Mouse (Mus musculus): ENCODE results near the gene Col6a1.
A peak's percentile ranks its signal among the peaks of the same experiment; 100 is the strongest.

Gene Col6a1

DNA sequence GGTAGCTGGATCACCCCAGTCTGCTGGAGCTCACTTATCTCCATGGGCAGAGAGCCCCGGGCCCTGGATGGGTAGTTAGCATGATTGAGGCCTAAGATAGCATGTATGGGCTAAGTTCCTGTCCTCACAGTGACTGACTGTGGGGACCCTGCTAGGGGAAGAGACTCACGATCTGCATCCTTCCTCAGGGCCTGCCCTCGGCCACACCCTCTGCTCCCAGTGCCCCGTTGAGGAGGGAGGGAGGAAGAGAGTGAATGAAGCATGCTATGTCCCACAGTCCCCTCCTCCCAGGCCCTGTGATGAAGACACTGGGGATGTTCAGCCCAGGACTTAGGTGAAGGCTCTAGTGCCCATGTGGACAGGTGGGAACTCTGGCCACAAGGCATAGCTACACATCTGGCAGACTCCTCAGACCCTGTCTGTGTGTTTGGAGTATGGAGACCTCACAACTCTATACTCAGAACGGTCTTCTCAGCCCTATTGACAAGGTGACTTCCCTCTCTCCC is 1.7 kb downstream of the Col6a1 start:
- DNase-seq (ENCODE audit: low spot score): no peak

DNA sequence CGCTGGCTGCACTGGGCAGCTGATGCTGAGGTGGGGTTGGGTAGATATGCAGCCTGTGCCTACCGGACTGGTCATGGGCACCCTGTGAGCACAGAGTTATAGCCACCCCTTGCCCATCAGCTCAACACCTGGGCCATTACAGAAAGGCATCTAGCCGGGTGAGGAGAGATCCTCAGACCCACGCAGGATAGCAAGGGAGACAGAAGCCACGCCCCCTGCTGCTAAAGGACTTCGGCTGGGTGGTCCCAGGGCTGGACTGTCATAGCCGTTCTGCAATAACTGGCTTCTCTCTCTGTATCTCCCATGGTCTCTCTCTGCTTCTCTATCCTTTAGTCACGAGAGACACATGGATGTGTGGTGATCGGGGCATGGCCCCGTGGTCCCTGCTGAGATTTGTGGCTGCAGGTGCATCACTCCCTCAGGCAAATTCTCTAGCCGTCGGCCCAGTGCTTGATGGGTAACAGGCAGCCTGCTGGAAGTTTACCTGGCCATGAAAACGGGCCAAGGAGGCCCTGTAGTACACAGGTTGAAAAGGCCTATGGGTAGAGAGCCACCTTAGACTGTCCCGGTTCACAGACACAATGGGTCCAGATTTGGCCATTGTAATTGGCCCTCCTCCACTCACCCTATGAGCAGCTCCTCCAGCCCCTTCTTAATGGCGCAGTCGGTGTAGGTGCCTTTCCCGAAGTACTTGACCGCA is 3.1 kb downstream of the Col6a1 start:
- no peak for DNase-seq (ENCODE audit: low spot score)

DNA sequence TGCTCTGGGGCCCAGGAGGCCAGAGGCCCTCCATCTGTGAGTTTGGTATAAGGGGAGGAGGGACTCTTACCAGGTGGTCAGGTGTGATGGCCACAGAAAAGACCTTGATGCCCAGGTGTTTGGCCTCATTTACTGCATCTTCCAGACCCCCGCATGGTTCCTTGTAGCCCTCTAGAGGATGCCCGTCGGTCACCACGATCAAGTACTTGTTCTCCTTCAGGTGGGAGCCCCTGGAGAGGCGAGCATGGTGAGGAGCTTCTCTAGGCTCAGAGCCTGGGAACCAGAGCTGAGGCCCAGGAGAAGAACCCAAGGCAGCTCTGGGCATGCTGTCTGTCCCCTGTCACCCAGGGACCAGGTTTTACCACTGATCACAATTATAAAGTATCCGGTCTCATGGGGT is 4.2 kb downstream of the Col6a1 start:
- DNase-seq (ENCODE audit: low spot score): no peak

DNA sequence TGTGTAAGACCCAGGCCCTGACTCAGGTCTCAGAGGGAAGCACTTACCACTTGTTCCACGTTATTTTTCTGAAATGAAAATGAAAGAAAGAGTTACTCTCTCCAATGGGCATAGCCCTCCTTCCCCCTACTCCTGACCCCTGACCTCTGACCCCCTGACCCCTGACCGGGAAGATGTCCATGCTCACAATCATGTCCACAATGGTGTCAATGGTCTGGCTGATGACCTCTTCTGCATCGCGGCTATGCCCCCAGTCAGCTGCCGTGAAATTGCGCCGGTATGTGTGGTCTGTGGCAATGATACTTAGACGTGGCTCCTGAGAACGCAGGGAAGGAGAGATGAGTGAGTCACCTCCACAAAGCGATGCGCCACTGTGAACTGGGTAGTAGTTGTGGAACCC is 4.8 kb downstream of the Col6a1 start:
- no peak for DNase-seq (ENCODE audit: low spot score)

DNA sequence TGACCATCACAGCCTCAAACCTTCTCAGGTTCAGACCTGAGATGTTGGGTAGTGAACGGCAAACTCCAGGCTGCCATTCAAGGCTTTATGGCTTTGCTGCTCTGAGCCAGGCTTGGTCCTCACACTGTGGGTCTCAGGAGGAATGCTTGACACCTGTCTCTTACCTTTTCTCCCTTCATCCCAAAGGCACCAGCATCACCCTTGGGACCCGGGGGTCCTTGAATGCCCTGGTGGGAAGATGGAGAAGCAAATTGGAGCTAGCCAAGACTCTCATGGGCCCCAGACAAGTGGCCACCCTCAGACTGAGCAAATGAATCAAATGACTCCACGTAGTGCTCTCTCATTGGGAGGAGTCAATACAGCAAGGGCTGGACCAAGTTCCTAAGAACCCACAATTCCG is 8.3 kb downstream of the Col6a1 start:
- no peak for DNase-seq (ENCODE audit: low spot score)

DNA sequence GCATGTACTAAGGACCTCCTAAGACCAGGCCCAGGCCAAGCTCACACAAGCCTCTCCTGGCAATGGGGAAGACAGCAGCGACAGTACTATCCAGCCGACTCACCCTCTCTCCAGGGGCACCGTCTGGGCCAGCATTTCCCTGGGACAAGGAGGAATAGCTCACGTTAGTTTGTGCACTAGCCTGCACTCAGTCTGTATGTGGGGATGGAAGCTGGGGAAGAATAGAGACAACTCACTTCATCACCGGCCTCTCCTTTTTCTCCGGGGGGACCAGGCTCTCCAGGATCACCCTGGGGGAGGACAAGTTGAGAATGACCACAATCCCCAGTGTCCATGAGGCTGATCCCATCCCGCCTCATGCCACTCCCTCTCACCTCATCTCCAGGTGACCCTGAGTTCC is 8.9 kb downstream of the Col6a1 start:
- no peak for DNase-seq (ENCODE audit: low spot score)

DNA sequence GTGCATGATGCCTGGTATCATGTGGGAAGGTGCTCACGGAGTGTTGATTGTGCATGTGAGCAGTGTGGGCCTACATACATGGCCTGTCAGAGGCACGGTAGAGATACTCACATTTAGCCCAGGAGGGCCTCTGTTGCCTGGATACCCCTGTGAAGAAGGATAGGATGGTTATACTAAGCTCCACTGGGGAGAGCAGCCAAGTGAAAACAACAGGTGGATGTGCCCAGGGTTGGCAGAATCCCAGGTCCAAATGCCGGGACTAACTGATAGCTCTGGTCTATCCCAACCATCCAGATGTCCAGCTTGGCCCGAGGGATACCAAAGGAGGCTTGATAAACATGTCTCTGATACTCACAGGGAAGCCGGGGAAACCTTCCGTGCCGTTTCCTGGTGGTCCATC is 11.7 kb downstream of the Col6a1 start:
- DNase-seq (ENCODE audit: low spot score): no peak

DNA sequence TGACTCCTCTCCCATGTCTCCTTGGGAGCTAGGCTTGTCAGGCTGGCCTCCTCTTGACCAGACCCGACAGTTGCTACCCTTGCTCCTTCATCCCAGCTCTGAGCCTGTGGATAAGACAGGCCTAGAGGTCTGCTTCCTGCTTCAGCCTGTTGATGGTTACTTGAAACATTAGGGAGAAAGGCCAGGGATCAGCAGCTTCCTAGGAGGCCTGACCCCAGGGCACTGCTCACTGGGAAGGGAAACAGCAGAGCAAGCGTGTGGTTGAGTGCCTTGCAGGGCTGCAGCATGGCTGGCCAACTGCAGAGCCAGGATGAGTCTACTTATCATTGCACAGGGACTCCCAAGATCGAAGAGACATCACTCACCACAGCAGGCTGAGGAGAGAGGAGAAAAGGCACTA is 13.5 kb downstream of the Col6a1 start:
- no peak for DNase-seq (ENCODE audit: low spot score)

DNA sequence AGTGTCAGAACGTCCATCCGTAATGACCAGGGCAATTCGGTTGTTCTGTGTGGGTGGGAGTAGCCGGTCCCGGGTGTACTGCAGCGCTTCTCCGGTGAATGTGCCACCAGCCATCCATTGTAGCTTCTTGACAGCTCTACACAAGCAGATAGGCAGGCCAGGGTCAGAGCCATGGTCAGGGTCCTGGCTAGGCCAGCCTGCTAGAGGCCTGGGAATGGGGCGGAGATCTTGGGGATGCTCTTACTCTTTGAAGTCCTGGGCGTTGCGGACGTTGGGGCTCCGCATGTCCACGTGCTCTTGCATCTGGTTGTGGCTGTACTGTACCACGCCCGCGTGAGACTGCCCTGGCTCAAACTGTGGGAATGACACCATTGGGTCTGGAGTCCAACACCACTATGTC is 14.6 kb downstream of the Col6a1 start:
- DNase-seq (ENCODE audit: low spot score): no peak

DNA sequence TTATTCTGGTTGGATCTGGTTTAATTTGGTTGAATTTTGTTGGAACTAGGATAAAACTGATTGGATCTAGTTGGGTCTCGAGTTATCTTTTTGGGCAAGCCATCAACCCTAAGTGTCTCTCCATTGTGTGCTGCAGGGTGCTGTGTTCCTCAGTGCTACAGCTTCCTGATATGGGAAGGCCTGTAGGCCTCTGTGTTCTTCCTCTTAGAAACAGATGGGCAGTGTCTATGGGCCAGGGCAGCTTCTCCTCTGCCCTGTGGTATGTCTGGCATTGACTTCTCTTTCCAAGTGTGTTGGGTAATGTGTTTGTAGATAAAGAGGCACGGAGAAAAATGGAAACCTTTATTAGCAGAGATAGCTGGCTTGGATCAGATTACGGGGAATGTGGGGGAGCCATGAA is 17.5 kb downstream of the Col6a1 start:
- no peak for DNase-seq (ENCODE audit: low spot score)

DNA sequence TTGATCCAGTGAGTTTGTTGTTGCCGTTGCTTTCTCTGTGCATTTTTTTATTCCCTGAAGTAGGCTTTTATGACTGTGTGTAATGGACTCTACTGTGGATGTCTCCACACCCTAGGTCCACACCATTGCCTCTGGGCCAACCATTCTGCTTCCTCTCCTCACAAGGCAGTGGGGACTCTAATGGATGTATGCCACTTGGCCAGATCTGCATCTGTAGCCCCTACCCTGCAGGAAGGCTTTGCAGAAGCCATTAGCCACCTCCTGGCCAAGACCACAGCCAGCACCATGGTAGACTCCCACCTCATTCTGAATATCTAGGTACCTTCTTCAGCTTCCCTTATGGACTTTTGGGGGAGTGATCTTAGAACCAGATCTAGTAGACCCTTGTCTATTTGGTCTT is 18.4 kb downstream of the Col6a1 start:
- DNase-seq (ENCODE audit: low spot score): no peak

DNA sequence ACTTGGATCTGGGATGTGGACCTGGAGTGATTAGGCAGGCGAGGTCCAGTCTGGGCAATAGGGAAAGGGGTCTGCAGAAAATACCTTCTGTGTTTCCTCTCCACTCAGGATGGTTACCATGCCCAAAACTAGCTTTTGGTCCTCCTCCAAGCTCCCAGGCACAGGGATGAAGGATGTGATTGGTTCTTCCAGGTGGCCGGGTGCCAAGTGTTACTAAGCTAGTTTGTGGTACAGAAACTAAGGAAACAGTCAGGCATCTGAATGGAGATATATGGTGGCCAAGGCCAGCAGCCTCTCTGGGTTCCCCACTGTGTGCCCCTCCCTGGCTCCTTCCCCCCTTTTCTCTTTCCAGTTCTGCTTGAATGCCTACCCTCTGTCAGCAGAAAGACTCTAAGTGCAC is 19.0 kb downstream of the Col6a1 start:
- no peak for DNase-seq (ENCODE audit: low spot score)

DNA sequence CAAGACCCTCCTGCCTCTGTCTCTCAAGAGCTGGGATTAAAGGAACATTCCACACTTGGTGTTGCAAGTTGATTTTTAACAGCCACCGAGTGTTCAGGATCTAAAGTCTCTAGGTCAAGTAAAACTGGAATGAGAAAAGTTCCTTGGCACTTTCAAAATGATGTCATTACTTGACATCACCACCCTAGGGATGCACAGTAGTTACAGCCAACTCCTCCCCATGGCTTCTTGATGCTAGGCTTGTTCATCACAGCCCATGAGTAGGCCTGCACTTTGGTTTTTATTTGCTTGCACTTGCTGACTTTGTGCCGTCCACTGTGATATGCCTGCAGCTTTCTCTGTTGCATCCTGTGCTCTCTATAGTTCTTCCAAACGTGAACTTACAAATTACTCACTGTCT is 21.6 kb downstream of the Col6a1 start:
- DNase-seq (ENCODE audit: low spot score): no peak

DNA sequence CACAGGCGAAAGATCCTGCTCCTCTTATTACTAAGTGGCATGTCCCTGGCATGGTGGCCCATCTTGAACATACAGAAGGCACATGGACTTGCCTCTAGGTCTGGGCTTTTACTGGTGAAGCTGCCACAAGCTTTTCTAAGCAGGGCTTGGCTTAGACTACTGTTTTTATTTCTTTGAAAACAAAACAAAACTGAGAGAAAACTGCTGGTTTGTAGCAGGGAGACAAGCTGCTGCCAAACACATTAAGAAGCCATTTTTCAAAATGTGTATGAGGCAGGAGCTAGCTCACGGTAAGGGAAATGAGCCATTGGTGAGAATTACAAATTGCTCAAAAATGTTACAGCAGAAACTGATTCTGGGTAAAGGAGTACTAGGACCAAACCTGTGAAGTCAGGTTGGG is 24.5 kb downstream of the Col6a1 start:
- no peak for DNase-seq (ENCODE audit: low spot score)

DNA sequence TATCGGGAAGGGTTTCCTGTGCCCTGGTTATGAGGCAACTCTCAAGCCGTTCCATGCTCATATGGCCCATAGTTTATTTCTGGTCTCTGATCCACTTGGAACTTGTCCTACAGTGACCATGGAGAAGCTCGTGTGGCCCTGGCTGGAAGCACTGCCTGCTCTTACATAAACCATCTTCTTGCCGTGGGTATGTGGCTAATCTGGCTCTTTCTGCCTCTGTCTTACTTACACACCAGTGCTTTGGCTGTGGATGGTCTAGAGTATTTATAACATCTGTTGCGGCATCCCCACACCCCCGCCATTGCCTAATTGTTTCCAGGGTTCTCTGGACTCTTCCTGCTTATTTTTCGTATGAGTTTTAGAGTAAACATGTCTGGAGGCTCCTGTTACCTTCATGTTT is 26.2 kb downstream of the Col6a1 start:
- DNase-seq (ENCODE audit: low spot score): no peak

DNA sequence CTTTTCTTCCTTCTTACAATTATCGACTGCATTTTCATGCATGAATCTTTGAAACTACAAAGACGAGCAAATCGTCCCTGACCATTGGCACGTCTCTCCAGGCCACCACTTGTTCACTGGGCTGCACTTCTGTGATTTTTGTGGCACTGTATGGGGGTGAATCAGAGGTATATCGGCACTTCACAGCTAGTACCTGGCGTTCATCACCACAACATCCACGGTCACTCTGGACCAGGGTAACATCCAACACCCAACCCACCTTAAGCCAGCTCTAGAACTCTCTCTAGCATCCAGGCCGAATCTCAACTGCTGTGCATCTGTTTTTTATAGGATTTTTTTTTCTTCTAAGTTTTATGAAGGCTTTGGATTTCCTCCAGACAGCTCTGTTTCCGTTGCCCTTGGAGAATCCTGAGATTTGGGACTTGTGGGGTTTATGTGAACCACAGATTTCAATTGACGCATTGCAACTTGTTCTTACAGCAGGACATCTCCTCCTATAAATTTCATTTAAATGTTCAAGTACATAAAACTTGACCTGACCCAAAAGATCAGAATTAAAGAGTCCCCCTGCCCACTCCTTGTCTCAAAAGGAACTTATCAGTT is 30.6 kb downstream of the Col6a1 start:
- no peak for DNase-seq (ENCODE audit: low spot score)

DNA sequence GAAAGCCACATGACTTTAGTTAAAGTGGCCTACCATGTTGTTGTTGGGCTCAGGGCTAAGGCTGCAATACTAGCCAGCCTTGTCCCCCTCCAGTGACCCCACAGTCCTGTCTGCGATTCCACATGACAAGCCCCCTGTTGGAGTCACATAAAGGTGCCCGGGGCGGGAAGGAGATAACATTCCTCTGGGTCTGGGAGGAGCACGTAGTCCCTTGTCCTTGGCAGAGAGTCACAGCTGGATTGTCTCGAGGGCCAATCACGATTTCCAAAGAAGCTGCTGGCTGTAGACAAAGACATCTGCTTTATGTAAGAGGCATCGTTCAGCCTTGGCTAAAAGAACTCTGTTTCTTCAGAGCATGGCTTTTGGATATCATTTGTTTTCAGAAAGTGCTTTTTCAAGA is 31.2 kb downstream of the Col6a1 start:
- peak; percentile 24 for DNase-seq (ENCODE audit: low spot score)

DNA sequence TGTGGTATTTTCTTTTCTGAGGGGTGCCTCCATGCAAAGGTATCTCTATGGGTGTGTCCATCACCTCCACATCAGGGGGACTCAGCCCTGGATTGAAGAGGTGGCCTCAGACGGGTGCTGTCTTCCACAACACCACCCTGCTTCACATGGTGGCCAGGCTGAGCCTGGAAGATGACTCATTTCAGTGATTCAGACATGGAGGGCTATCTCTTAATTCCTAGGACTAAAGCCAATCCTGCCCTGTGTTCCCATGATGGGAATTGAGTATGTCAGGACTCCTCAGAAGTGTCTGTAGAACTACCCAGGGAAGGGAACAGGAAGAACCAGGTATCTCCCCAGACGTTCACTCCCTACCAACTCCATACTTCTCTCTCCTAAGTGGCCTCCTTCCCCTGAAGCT is 32.5 kb downstream of the Col6a1 start:
- DNase-seq (ENCODE audit: low spot score): no peak

DNA sequence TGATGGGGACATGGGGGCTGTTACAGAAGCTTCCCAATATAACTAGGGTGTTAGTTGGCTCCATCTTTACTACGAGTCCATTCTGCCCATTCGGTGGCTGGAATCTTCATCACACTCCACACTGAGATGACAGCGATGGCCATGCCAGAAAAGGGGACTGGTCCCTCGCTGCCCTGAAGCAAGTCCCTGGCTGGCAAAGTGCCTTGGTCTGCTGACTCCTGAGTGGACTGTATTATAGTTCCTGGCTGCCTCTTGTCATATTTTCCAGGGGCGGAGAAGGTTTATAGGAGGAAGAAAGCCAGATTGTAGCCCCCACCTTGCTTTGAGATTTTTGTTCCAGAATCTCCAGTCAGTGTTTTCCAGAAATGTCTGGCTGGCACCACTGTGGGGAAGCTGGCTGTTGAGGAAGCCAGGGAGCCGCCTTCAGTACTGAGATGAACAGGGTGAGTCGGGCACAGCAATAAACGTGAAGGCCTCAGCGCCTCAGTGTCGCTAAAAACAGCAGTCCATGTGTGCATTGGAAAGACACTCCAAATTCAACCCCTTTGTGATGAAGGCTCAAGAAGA is 40.4 kb downstream of the Col6a1 start:
- no peak for DNase-seq (ENCODE audit: low spot score)

DNA sequence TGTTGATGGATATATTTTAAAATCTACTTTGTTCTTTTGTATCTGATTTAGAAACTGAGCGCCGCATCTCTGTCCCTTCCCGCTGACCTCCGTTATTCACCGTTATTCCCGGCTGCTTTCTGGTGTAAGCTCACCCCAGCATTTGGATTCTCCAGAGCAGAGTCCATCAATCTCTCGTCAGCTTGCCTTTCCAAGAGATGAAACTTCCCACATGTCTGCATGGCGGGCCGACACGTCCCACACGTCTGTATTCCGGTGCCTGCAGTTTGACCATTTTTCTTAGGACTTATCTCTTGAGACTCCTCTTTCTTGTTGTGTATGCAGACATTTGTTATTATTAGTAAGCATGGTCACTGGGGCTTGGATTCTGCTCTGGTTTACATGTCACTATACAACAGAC is 42.0 kb downstream of the Col6a1 start:
- DNase-seq (ENCODE audit: low spot score): peak; percentile 30

DNA sequence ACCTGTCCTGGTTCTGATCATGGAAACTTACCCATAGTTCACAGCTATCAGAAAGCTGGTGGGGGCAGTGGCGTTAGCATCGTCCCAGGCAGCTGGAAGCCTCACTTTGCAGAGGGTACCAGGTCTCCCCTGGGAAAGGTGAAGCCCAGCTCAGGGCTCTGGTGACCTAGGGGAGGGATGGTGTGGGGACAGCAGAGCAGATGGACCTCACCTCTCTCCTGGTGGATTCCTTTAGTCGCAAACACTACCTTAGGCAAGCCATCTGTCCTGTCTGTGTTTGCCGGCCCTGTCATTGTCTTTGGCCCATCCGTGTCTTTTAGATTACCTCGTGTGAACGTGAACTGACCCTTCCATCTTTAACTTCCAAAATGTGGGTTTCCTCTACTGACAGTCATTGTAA is 42.5 kb downstream of the Col6a1 start:
- DNase-seq (ENCODE audit: low spot score): no peak

DNA sequence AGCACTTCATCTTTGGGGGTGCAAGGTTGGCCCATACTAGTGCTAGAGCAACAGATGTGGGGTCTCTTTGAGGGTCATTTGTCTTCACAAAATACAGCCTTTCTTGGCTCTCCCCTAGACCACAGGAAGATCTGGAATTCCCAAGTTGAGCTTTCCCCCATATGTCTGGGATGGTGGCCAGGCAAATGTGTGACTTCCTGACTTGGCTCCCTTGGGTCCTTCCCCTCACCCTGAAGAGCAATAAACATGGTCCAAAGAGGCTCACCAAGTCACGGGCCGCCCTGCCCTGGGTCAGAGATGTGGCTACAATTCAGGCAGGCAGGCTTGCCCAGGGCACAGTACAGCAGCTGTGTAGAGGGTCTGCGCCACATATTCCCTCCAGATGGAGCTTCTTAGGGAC is 44.1 kb downstream of the Col6a1 start:
- DNase-seq (ENCODE audit: low spot score): no peak

DNA sequence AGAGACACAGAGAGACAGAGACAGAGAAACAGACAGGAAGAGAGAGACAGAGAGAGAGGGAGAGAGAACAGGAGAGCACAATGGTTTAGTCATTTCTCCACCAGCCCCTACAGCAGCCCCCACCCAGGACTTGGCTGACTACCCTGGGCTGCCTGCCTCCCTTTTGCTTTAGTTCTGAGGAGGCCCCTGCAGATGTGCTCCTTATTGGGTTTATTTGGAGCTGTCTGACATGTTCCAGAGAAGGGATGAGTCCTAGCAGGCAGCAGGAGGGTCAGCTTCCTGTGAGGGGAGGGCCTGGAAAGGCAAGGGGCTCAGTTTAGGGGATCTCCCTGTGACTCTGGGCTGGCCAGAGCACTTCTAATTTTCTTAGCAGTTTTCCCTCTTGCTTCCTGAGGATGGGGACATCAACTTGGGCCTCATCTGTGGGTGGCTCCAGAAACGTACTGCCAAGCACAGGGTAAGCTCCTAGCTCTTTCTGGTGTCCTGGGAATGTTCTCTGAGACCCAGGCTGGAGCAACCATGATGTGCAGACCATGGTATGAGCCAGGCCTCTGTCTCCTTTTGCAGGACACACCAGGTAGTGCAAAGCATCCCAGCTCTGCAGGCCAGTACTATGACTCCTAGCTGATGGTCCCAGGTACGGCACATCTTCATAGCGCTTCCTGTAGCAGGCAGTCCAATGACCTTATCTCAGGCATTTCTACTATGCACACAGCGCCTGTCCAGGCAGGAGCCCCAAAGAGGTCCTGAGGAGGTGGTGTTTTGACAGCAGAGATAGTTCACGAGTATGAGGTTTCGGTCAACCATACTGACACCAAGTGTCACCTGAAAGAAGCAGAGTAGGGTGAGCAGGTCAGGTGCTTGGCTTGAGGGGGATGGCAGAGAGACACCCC is 45.0 kb downstream of the Col6a1 start:
- DNase-seq (ENCODE audit: low spot score): no peak

All from lung, postnatal 25 days (tissue).